27 mouse cellular contexts compared by ENCODE assay signal in genomic region chr14:61985575-61985974, GRCm38 (mm10).
"Had no signal": no experiment of that assay in that cellular context is flagged by ENCODE, and none has a peak within 500 bp of the region (broad histone marks: within the 10 kb centered on the region; RNA-seq: fewer than 3 reads in every experiment).

No protein-coding gene starts in this region.

- DNase-seq: gastrocnemius, adult 2 months; gastrocnemius, postnatal 10 days; gastrocnemius, postnatal 36 days; heart, adult 11 months; heart, adult 2 months; heart, postnatal 14 days; heart, postnatal 36 days; kidney, adult 11 months; kidney, adult 2 months; kidney, adult 9 months; kidney, postnatal 14 days; kidney, postnatal 36 days; liver, embryonic 13.5 days; liver, postnatal 0 days had no signal

- H3K36me3 ChIP-seq: heart, embryonic 13.5 days; heart, embryonic 15.5 days; hindbrain, embryonic 13.5 days; hindbrain, embryonic 15.5 days; kidney, embryonic 15.5 days; liver, embryonic 13.5 days; liver, embryonic 15.5 days had no signal

- H3K4me2 ChIP-seq: heart, embryonic 11.5 days; heart, embryonic 13.5 days; heart, embryonic 15.5 days; hindbrain, embryonic 13.5 days; hindbrain, embryonic 15.5 days; kidney, embryonic 15.5 days; liver, embryonic 11.5 days; liver, embryonic 13.5 days; liver, embryonic 15.5 days had no signal

- H3K4me3 ChIP-seq: gastrocnemius, adult 2 months; heart, adult 2 months; heart, embryonic 13.5 days; heart, embryonic 15.5 days; hindbrain, embryonic 13.5 days; hindbrain, embryonic 15.5 days; kidney, embryonic 15.5 days; layer of hippocampus, adult 2 months; left cerebral cortex, adult 2 months; liver, embryonic 13.5 days; liver, embryonic 15.5 days had no signal

- H3K9ac ChIP-seq: heart, embryonic 13.5 days; heart, embryonic 15.5 days; hindbrain, embryonic 13.5 days; hindbrain, embryonic 15.5 days; kidney, embryonic 15.5 days; liver, embryonic 13.5 days; liver, embryonic 15.5 days; liver, postnatal 0 days had no signal

- H3K9me3 ChIP-seq: heart, embryonic 15.5 days; hindbrain, embryonic 15.5 days; kidney, embryonic 15.5 days; liver, embryonic 13.5 days; liver, embryonic 15.5 days had no signal

- H3K27ac ChIP-seq: gastrocnemius, adult 2 months; heart, adult 2 months; heart, embryonic 13.5 days; heart, embryonic 15.5 days; hindbrain, embryonic 13.5 days; hindbrain, embryonic 15.5 days; hindbrain, postnatal 0 days; kidney, embryonic 15.5 days; kidney, postnatal 0 days; layer of hippocampus, adult 2 months; left cerebral cortex, adult 2 months; liver, embryonic 13.5 days; liver, embryonic 15.5 days had no signal

- H3K27me3 ChIP-seq: heart, embryonic 13.5 days; heart, embryonic 15.5 days; hindbrain, embryonic 13.5 days; hindbrain, embryonic 15.5 days; kidney, embryonic 15.5 days; liver, embryonic 13.5 days; liver, embryonic 15.5 days had no signal

- ATAC-seq: hindbrain, postnatal 0 days; intestine, embryonic 16.5 days; liver, postnatal 0 days had no signal

- H3K4me1 ChIP-seq: heart, embryonic 13.5 days; heart, embryonic 15.5 days; hindbrain, embryonic 13.5 days; hindbrain, embryonic 15.5 days; kidney, embryonic 15.5 days; liver, embryonic 13.5 days; liver, embryonic 15.5 days had no signal
